Mouse (Mus musculus) heart, embryonic 13.5 days (tissue): ENCODE data around the gene Krt42. TPM values are rescaled to one million over a fixed set of nuclear protein-coding genes. Genes with fewer than 3 reads are reported as not detected.
"Not testable (repeated sequence)": the region's sequence is repeated elsewhere in the genome, so short reads cannot be mapped to it uniquely, and the experiment has no call there.

Experiments
- ATAC-seq: fragments of 200-750 bp; cut with Nextera tagmentation; 2 replicates; pipeline ENCODE4 v1.8.0; 2017; ENCODE audit warnings: moderate TSS enrichment; ENCODE audit not compliant: insufficient number of reproducible peaks, low FRiP score, low TSS enrichment; ENCODE audit errors: extremely low read depth
- H3K27ac ChIP-seq: fragments of 300-500 bp; sonication (generic); replicated peaks from 2 replicates; pipeline ENCODE4 v1.5.1; 2015; ENCODE audit warnings: moderate library complexity, mild to moderate bottlenecking, inconsistent platforms
- H3K27me3 ChIP-seq: fragments of 300-500 bp; sonication (generic); replicated peaks from 2 replicates; pipeline ENCODE4 v1.6.1; 2015; ENCODE audit warnings: mild to moderate bottlenecking, inconsistent platforms
- H3K36me3 ChIP-seq: fragments of 300-500 bp; sonication (generic); 2 replicates; pipeline ENCODE4 v1.6.1; 2015; ENCODE audit warnings: mild to moderate bottlenecking, inconsistent platforms
- H3K4me1 ChIP-seq: fragments of 300-500 bp; sonication (generic); 2 replicates; pipeline ENCODE4 v1.6.1; 2015; ENCODE audit warnings: inconsistent platforms
- H3K4me2 ChIP-seq: fragments of 300-500 bp; sonication (generic); 2 replicates; pipeline ENCODE4 v1.6.1; 2015; ENCODE audit warnings: inconsistent platforms, mild to moderate bottlenecking, moderate library complexity
- H3K4me3 ChIP-seq: fragments of 300-500 bp; sonication (generic); 2 replicates; pipeline ENCODE4 v1.5.1; 2015; ENCODE audit warnings: moderate library complexity, mild to moderate bottlenecking, inconsistent platforms
- H3K9ac ChIP-seq: fragments of 300-500 bp; sonication (generic); 2 replicates; pipeline ENCODE4 v1.6.1; 2015; ENCODE audit warnings: inconsistent platforms, mild to moderate bottlenecking, moderate library complexity
- H3K9me3 ChIP-seq: fragments of 300-500 bp; sonication (generic); 2 replicates; pipeline ENCODE4 v1.6.1; 2016; ENCODE audit warnings: inconsistent platforms
- WGBS: fragments of 180-500 bp; shearing (Covaris S2); methylation state at CpG from one replicate; pipeline ENCODE4 v1.1.7; 2015; ENCODE audit warnings: mixed read lengths; 5-methylcytosine and 5-hydroxymethylcytosine counted together
- polyA plus RNA-seq: library from polyadenylated mRNA; unstranded; fragments of >200 nt; fragmentation: Nextera tagmentation; extraction: Ambion mirVana; gene quantifications from 2 replicates; pipeline ENCODE4 v1.2.1, GENCODE M21; 2015

The Krt42 gene
- polyA plus RNA-seq, 1 experiment from 2014 or later = not detected

- Histone ChIP-seq H3K9ac (no peak overlapping the region), H3K36me3 (no peaks in the 10 kb centered on the region), H3K27me3 (peaks cover 7% of the 10 kb centered on the region; the same call in 1 of the 2 replicates), H3K4me1 (no peaks in the 10 kb centered on the region), H3K4me2 (no peak overlapping the region), H3K27ac (no peak overlapping the region), H3K4me3 (no peak overlapping the region), H3K9me3 (no peaks in the 10 kb centered on the region)
- 50% methylated on average over 5 of the region's 5 CpGs for WGBS
- no peak for ATAC-seq
These were observed 15.1 kb downstream of the Krt42 start for GRCm38 (mm10) chr11:100254360-100255090.

DNA sequence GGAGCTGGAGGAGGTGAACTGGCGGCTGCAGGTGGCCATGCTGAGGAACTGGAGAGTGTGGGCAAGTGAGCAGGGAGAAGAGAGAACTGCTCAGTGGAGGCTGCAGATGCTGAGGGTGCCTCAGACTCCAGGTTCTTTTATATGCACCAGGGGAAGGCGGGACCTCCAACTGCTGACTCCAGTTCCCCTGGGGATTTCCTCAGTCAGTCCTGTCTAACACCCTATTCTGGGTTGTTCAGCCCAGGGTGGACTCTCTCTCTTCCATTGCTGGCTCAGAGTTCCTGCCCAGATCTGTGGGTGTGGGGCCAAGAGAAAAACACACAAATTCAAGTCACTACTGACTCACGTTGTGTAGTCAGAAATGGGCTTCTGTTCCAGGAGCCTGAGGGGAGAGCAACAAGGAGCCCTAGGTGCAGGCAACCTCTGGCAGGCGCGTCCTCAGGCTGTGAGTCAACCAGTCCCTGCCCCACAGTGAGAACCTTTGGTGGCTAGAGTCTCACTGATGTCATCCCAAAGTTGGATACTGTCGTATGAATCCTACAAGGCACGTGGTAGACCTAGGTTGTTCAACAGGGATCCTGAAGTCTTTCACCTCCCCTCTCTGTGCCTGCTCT lies 20.7 kb downstream of the Krt42 start, which contains the start of gene Krt16:
TSS of gene Krt16 (minus strand) at position 51 of the 614 bp plus-strand sequence.
- no peak within 1 kb of the TSS for H3K4me2 ChIP-seq
- no peak within 1 kb of the TSS for H3K4me3 ChIP-seq

DNA sequence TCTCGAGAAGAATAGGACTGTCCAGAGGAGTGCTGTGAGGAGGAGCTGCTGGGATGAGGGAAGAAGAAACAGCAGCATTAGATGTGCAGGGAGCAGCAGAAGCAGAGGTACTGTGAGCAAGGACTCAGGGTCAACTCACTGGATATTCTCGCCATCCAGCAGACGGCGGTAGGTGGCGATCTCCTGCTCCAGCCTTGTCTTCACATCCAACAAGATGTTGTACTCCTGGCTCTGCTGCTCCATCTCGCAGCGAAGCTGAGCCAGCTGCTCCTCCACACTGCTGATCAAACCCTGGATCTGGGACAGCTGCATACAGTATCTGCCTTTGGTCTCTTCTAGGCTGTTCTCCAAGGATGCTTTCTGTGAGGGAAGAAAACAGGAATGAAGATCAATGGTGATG lies 23.2 kb downstream of the Krt42 start:
- not testable (repeated sequence) for H3K27ac ChIP-seq
- WGBS = 57% methylated on average over 7 of the region's 7 CpGs

More for the DNA sequence above, 20.7 kb downstream of the Krt42 start, which contains the start of gene Krt16:
- no peak within 1 kb of the TSS for H3K27ac ChIP-seq
- H3K4me1 ChIP-seq = no peaks in the 10 kb centered on the region
- no peak for ATAC-seq
- WGBS = 74% methylated on average over 7 of the region's 7 CpGs
- no peak within 1 kb of the TSS for H3K9ac ChIP-seq
- H3K9me3 ChIP-seq = no peaks in the 10 kb centered on the region
- no peaks in the 10 kb centered on the region for H3K27me3 ChIP-seq
- no peaks in the 10 kb centered on the region for H3K36me3 ChIP-seq

DNA sequence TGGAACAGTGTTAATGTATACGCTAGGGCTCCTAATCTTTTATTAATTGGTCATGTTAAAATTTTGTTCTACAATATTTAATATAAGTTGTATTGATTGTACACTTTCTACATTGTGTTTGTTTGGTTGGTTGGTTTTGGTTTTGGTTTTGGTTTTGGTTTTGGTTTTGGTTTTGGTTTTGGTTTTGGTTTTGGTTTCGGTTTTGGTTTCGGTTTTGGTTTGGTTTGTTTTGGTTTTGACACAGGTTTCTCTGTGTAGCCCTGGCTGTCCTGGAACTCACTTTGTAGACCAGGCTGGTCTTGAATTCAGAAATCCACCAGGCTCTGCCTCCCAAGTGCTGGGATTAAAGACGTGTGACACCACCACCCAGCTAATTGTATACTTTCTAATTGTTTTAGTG lies 29.4 kb downstream of the Krt42 start:
- not testable (repeated sequence) for H3K9me3 ChIP-seq, H3K9ac ChIP-seq, H3K36me3 ChIP-seq, H3K27me3 ChIP-seq, ATAC-seq, H3K4me3 ChIP-seq, H3K27ac ChIP-seq, H3K4me2 ChIP-seq, H3K4me1 ChIP-seq
- 76% methylated on average over 4 of the region's 4 CpGs for WGBS

More for the DNA sequence above, 23.2 kb downstream of the Krt42 start:
- H3K4me1 ChIP-seq, H3K9me3 ChIP-seq, H3K4me3 ChIP-seq, ATAC-seq, H3K9ac ChIP-seq, H3K27me3 ChIP-seq, H3K36me3 ChIP-seq, H3K4me2 ChIP-seq: not testable (repeated sequence)

DNA sequence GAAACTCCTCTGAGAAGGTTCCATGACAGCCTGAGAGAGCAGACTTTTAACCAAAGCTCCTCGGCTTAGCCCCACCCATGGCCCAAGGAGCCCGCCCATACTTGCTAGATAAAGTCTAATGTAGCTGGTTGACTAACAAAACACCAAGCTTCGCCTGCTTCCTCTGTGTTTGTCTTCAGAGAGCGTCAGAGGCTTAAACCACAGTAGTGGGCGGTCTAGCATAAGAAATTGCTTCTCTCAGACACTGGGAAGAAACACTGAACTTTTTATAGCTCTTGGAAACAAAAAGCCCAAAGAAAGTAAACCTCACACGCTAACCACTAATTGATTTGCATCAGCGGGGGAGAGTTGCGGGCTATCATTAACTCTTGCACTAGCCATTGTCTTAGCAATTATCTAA lies 47.9 kb downstream of the Krt42 start:
- Histone ChIP-seq H3K36me3 (no peaks in the 10 kb centered on the region), H3K9me3 (peaks cover 11% of the 10 kb centered on the region), H3K9ac (no peak overlapping the region), H3K4me3 (no peak overlapping the region), H3K27me3 (no peaks in the 10 kb centered on the region), H3K27ac (no peak overlapping the region), H3K4me1 (no peaks in the 10 kb centered on the region), H3K4me2 (no peak overlapping the region)
- WGBS = 59% methylated on average over 8 of the region's 8 CpGs
- no peak for ATAC-seq

- Histone ChIP-seq H3K9me3 (no peaks in the 10 kb centered on the region), H3K27me3 (0 out of 2 replicates have a peak, but pooled peaks cover 4% of the 10 kb centered on the region), H3K9ac (no peak overlapping the region), H3K4me3 (no peak overlapping the region), H3K27ac (no peak overlapping the region), H3K36me3 (no peaks in the 10 kb centered on the region), H3K4me2 (no peak overlapping the region), H3K4me1 (no peaks in the 10 kb centered on the region)
- 83% methylated on average over 4 of the region's 4 CpGs for WGBS
- no peak for ATAC-seq
These were observed 50.4 kb downstream of the Krt42 start for GRCm38 (mm10) chr11:100219304-100219703.

Other genes with a start within 250 kb of the Krt42 start
- not detected in 2 replicates for gene Krt33b, start 240.0 kb downstream of the Krt42 start, polyA plus RNA-seq
- not detected in 2 replicates for gene Krt34, start 228.3 kb downstream of the Krt42 start, polyA plus RNA-seq
- gene Krt31, start 219.3 kb downstream of the Krt42 start, polyA plus RNA-seq = not detected in 2 replicates
- gene Krt32, start 181.6 kb downstream of the Krt42 start, polyA plus RNA-seq = not detected in 2 replicates
- not detected in 2 replicates for gene Krt35, start 173.6 kb downstream of the Krt42 start, polyA plus RNA-seq
- gene Krt36, start 164.2 kb downstream of the Krt42 start, polyA plus RNA-seq = not detected in 2 replicates
- gene Krt13, start 148.3 kb downstream of the Krt42 start, polyA plus RNA-seq = not detected in 2 replicates
- 1.2 and 1.5 TPM in 2 replicates for gene Krt15, start 133.9 kb downstream of the Krt42 start, polyA plus RNA-seq
- 72.6 and 74.0 TPM in 2 replicates for gene Krt19, start 121.2 kb downstream of the Krt42 start, polyA plus RNA-seq
- gene Krt9, start 76.6 kb downstream of the Krt42 start, polyA plus RNA-seq = not detected in 2 replicates
- gene Krt14, start 62.3 kb downstream of the Krt42 start, polyA plus RNA-seq = 3.0 and 3.1 TPM in 2 replicates
- gene Krt16, start 21.0 kb downstream of the Krt42 start, polyA plus RNA-seq = not detected in 2 replicates
- 2.3 and 3.0 TPM in 2 replicates for gene Krt17, start 8.8 kb downstream of the Krt42 start, polyA plus RNA-seq
- 1,570 and 1,681 TPM in 2 replicates for gene Eif1, start 50.0 kb upstream of the Krt42 start, polyA plus RNA-seq
- not detected in 2 replicates for gene Gast, start 64.5 kb upstream of the Krt42 start, polyA plus RNA-seq
- 8.0 and 9.3 TPM in 2 replicates for gene Hap1, start 86.3 kb upstream of the Krt42 start, polyA plus RNA-seq
- gene Jup, start 127.9 kb upstream of the Krt42 start, polyA plus RNA-seq = 107 and 111 TPM in 2 replicates
- gene P3h4, start 145.0 kb upstream of the Krt42 start, polyA plus RNA-seq = 62.9 and 63.5 TPM in 2 replicates
- 112 and 119 TPM in 2 replicates for gene Fkbp10, start 145.8 kb upstream of the Krt42 start, polyA plus RNA-seq
- 104 and 110 TPM in 2 replicates for gene Nt5c3b, start 171.9 kb upstream of the Krt42 start, polyA plus RNA-seq
- 0.33 and 0.60 TPM in 2 replicates for gene Klhl10, start 172.0 kb upstream of the Krt42 start, polyA plus RNA-seq
- 6.6 and 6.7 TPM in 2 replicates for gene Klhl11, start 202.9 kb upstream of the Krt42 start, polyA plus RNA-seq